Mouse (Mus musculus): ENCODE measurements at regions not wholly inside any gene's neighbourhood (a gene's known extent, or its start where the extent isn't known, plus 50 kb on each side); places are given as distances from the start of the nearest gene placed in this dataset.

GRCm38 (mm10) chr13:31334981-31335380 lies 221.0 kb upstream of the Foxq1 start:
- DNase-seq (ENCODE audit: low spot score), result no peak

- no peak for DNase-seq (ENCODE audit: low spot score)
Observed at GRCm38 (mm10) chr13:31337631-31338030, 218.3 kb upstream of the Foxq1 start.

- DNase-seq (ENCODE audit: low spot score), result no peak
Observed at GRCm38 (mm10) chr13:31339386-31339785, 216.5 kb upstream of the Foxq1 start.

- DNase-seq (ENCODE audit: low spot score), result no peak
Observed at GRCm38 (mm10) chr13:31339901-31340300, 216.0 kb upstream of the Foxq1 start.

GRCm38 (mm10) chr13:31340363-31340948 lies 215.5 kb upstream of the Foxq1 start:
- DNase-seq (ENCODE audit: low spot score), result no peak

- DNase-seq (ENCODE audit: low spot score), result no peak
Observed at GRCm38 (mm10) chr13:31341282-31342100, 214.4 kb upstream of the Foxq1 start.

- DNase-seq (ENCODE audit: low spot score), result no peak
Observed at GRCm38 (mm10) chr13:31346205-31346604, 209.7 kb upstream of the Foxq1 start.

- no peak for DNase-seq (ENCODE audit: low spot score)
Observed at GRCm38 (mm10) chr13:31347000-31347399, 208.9 kb upstream of the Foxq1 start.

- no peak for DNase-seq (ENCODE audit: low spot score)
Observed at GRCm38 (mm10) chr13:31349671-31350070, 206.3 kb upstream of the Foxq1 start.

- no peak for DNase-seq (ENCODE audit: low spot score)
Observed at GRCm38 (mm10) chr13:31351481-31351880, 204.5 kb upstream of the Foxq1 start.

- no peak for DNase-seq (ENCODE audit: low spot score)
Observed at GRCm38 (mm10) chr13:31352825-31353224, 203.1 kb upstream of the Foxq1 start.

- no peak for DNase-seq (ENCODE audit: low spot score)
Observed at GRCm38 (mm10) chr13:31359353-31359752, 196.6 kb upstream of the Foxq1 start.

- DNase-seq (ENCODE audit: low spot score), result no peak
Observed at GRCm38 (mm10) chr13:31362386-31362785, 193.5 kb upstream of the Foxq1 start.

- DNase-seq (ENCODE audit: low spot score), result no peak
Observed at GRCm38 (mm10) chr13:31364369-31364768, 191.6 kb upstream of the Foxq1 start.

- DNase-seq (ENCODE audit: low spot score), result no peak
Observed at GRCm38 (mm10) chr13:31367226-31367625, 188.7 kb upstream of the Foxq1 start.

- DNase-seq (ENCODE audit: low spot score), result no peak
Observed at GRCm38 (mm10) chr13:31369182-31369581, 186.8 kb upstream of the Foxq1 start.

- no peak for DNase-seq (ENCODE audit: low spot score)
Observed at GRCm38 (mm10) chr13:31370873-31371272, 185.1 kb upstream of the Foxq1 start.

- no peak for DNase-seq (ENCODE audit: low spot score)
Observed at GRCm38 (mm10) chr13:31374006-31374405, 181.9 kb upstream of the Foxq1 start.

- DNase-seq (ENCODE audit: low spot score), result no peak
Observed at GRCm38 (mm10) chr13:31393421-31394215, 162.3 kb upstream of the Foxq1 start.

- DNase-seq (ENCODE audit: low spot score), result no peak
Observed at GRCm38 (mm10) chr13:31396216-31396910, 159.6 kb upstream of the Foxq1 start.

- no peak for DNase-seq (ENCODE audit: low spot score)
Observed at GRCm38 (mm10) chr13:31397246-31397645, 158.7 kb upstream of the Foxq1 start.

- no peak for DNase-seq (ENCODE audit: low spot score)
Observed at GRCm38 (mm10) chr13:31400401-31400800, 155.5 kb upstream of the Foxq1 start.
